Mouse (Mus musculus): ENCODE results near the gene Rab5a.
A peak's percentile ranks its signal among the peaks of the same experiment; 100 is the strongest.

The Rab5a gene

DNA sequence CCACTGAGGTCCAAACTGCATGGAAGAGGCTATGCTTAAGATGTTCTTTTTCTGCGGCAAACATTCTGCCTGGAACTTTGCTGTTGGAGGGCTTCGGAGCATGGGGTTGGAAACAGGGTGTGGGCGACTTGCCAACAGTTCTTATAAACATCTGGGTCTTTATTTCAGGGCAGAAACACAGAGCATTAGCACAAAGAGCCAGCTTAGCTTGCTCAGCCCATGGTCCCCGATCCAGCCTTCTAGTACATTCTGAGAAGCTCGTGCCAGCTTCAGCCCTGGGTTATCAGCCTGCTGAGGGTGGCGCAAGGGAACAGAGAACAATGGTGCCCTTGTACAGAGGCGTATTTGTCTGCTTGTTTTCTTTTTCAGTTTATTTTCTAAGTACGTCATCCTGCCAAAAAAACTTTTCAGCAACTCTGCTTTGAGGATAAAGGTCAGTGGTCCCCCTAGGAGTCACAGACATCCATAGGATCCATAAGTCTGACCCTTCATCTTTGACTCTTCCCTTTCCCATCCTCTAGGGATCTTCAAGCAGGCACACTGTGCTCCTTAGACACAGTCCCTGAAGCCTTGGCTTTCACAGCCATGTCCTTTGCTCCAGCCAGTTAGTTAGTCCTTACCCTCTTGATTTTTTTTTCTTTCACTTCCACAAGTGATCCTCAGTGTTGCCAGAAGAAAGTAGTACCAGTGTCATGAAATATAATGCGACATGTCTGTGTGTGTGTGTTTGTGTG lies 64.7 kb downstream of the Rab5a start:
- peak; percentile 67 for DNase-seq (ENCODE audit: low read depth)

DNA sequence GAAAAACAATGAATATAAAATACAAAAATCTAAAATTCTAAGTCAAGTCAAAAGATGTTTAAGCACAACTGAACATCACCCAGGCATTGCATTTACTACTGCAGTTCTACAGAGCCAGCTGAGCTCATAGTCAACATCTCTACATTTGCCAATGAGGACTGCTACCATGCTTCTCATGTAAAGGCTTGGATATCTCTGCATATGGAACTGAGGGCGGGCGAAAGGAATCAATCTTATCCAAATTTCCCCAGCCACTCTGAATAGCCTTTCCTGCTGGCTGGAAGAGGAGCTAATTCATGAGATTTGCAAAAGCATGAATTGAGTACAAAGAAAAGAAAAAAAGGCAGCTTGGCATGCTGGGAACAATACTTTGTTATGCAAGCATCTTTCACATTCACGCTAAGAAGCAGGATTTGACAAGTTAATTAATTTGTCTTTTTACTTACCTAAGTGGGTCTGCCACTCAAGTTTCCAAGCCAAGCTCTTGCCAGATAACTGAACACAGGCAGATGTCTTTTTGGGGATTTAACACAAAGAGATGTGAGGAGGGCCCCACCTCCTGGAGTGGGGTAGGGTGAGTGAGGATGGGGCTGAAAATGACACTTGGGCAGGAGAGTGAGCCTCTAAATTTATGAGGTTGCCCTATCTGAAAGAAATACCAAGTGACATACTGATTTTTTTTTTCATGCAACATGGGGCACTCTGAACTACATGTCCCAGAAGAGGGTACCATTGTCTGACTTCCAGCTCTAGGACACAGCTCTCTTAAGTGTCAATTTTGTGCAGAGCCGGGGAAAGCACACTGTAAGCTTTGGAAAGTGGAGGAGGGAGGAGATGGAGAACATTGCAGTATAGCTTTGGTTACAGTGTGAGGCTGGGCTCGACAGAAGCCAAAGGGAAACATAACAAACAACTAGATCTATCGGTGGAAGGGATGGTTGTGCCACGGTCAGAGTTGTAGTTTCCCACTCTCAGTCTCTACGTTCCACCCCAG lies 72.6 kb downstream of the Rab5a start:
- DNase-seq (ENCODE audit: low read depth) = no peak

DNA sequence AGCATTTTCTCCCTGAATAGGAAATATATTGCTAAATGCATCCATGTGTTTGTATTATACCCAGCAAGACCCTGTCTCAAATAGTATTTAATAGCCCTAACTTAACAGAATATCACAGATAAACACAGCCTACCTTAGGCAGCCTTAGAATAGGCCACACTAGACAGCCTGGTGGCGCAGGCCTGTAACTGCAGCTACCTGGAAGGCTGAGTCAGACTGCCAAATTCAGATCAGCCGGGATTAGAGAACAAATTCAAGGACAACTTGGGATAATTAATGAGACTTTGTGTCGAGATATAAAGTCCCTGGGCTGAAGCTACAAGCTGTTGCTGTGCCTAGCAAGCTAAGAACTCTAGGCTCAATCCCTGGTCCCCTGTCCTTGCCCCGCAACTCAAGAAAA lies 75.1 kb downstream of the Rab5a start:
- no peak for DNase-seq (ENCODE audit: low read depth)

DNA sequence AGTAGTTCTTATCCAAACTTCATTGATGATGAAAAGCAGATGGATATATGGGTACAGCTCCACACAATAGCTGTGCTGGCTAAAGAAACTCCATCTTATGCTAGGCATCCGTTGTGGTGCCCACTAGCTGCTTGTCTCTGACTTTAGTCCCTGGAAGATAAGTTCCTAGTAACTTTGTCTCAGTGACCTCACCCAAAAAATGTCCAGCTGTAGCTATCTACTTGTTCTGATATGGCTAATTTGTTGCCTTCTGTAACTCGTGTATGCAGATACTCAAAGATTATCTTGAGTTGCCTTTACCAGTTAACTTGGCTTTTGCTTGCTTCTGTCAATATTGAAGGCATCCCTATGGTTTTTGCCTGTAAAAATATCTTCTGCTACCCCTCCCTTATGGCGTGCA lies 75.8 kb downstream of the Rab5a start:
- DNase-seq (ENCODE audit: low read depth) = no peak
